Mouse (Mus musculus): ENCODE data around the gene Ppp1r37. TPM values are rescaled to one million over a fixed set of nuclear protein-coding genes. Genes with fewer than 3 reads are reported as not detected.

The Ppp1r37 gene
- polyA plus RNA-seq, 1 experiment from 2014 or later = 5.8 TPM

GRCm38 (mm10) chr7:19540771-19541566 lies 21.9 kb downstream of the Ppp1r37 start:
- H3K27ac ChIP-seq (ENCODE audit: low read depth, low read length) = no peak overlapping the region
- no peak for DNase-seq (ENCODE audit: low spot score)
- H3K27me3 ChIP-seq (ENCODE audit: control insufficient read depth, insufficient read depth, low read length) = no peaks in the 10 kb centered on the region
- WGBS = 95% methylated on average over 2 of the region's 2 CpGs
- H3K36me3 ChIP-seq (ENCODE audit: control insufficient read depth, insufficient read depth, low read length) = no peaks in the 10 kb centered on the region
- no peak for ATAC-seq (ENCODE audit: low FRiP score)
- H3K9ac ChIP-seq (ENCODE audit: low read depth, low read length) = no peak overlapping the region
- no peak overlapping the region for H3K4me2 ChIP-seq (replicated peaks; ENCODE audit: low read depth, low read length)
- H3K4me1 ChIP-seq (replicated peaks; ENCODE audit: control insufficient read depth, insufficient read depth, low read length) = peaks cover 4% of the 10 kb centered on the region; the same call in 1 of the 2 replicates
- no peak overlapping the region for H3K4me3 ChIP-seq (ENCODE audit: low read depth, low read length)
- H3K9me3 ChIP-seq (ENCODE audit: control insufficient read depth, low read length) = no peaks in the 10 kb centered on the region

GRCm38 (mm10) chr7:19534676-19535075 lies 28.2 kb downstream of the Ppp1r37 start:
- ATAC-seq (ENCODE audit: low FRiP score) (no peak), DNase-seq (ENCODE audit: low spot score) (no peak)
- Histone ChIP-seq H3K27ac (ENCODE audit: low read depth, low read length) (no peak overlapping the region), H3K4me3 (ENCODE audit: low read depth, low read length) (no peak overlapping the region), H3K9me3 (ENCODE audit: control insufficient read depth, low read length) (no peaks in the 10 kb centered on the region), H3K4me1 (replicated peaks; ENCODE audit: control insufficient read depth, insufficient read depth, low read length) (no peaks in the 10 kb centered on the region), H3K36me3 (ENCODE audit: control insufficient read depth, insufficient read depth, low read length) (peaks cover 9% of the 10 kb centered on the region; the same call in 1 of the 2 replicates), H3K4me2 (replicated peaks; ENCODE audit: low read depth, low read length) (no peak overlapping the region), H3K9ac (ENCODE audit: low read depth, low read length) (no peak overlapping the region), H3K27me3 (ENCODE audit: control insufficient read depth, insufficient read depth, low read length) (no peaks in the 10 kb centered on the region)
- WGBS = 93% methylated on average over 10 of the region's 10 CpGs

GRCm38 (mm10) chr7:19532240-19532639 lies 30.6 kb downstream of the Ppp1r37 start:
- Histone ChIP-seq H3K27ac (ENCODE audit: low read depth, low read length) (no peak overlapping the region), H3K4me3 (ENCODE audit: low read depth, low read length) (no peak overlapping the region), H3K9ac (ENCODE audit: low read depth, low read length) (no peak overlapping the region), H3K9me3 (ENCODE audit: control insufficient read depth, low read length) (no peaks in the 10 kb centered on the region), H3K4me2 (replicated peaks; ENCODE audit: low read depth, low read length) (no peak overlapping the region), H3K4me1 (replicated peaks; ENCODE audit: control insufficient read depth, insufficient read depth, low read length) (no peaks in the 10 kb centered on the region), H3K36me3 (ENCODE audit: control insufficient read depth, insufficient read depth, low read length) (peaks cover 11% of the 10 kb centered on the region; the same call in 1 of the 2 replicates), H3K27me3 (ENCODE audit: control insufficient read depth, insufficient read depth, low read length) (no peaks in the 10 kb centered on the region)
- DNase-seq (ENCODE audit: low spot score) (no peak), ATAC-seq (ENCODE audit: low FRiP score) (no peak)
- 95% methylated on average over 14 of the region's 14 CpGs for WGBS

GRCm38 (mm10) chr7:19531077-19531476 lies 31.8 kb downstream of the Ppp1r37 start:
- WGBS = 75% methylated on average over 10 of the region's 10 CpGs
- H3K9me3 ChIP-seq (ENCODE audit: control insufficient read depth, low read length) = no peaks in the 10 kb centered on the region
- no peak overlapping the region for H3K9ac ChIP-seq (ENCODE audit: low read depth, low read length)
- no peaks in the 10 kb centered on the region for H3K4me1 ChIP-seq (replicated peaks; ENCODE audit: control insufficient read depth, insufficient read depth, low read length)
- H3K27ac ChIP-seq (ENCODE audit: low read depth, low read length) = no peak overlapping the region
- no peak for DNase-seq (ENCODE audit: low spot score)
- H3K4me3 ChIP-seq (ENCODE audit: low read depth, low read length) = no peak overlapping the region
- H3K36me3 ChIP-seq (ENCODE audit: control insufficient read depth, insufficient read depth, low read length) = peaks cover 11% of the 10 kb centered on the region; the same call in 1 of the 2 replicates
- no peaks in the 10 kb centered on the region for H3K27me3 ChIP-seq (ENCODE audit: control insufficient read depth, insufficient read depth, low read length)
- no peak overlapping the region for H3K4me2 ChIP-seq (replicated peaks; ENCODE audit: low read depth, low read length)
- no peak for ATAC-seq (ENCODE audit: low FRiP score)

- ATAC-seq (ENCODE audit: low FRiP score) (no peak), DNase-seq (ENCODE audit: low spot score) (no peak)
- Histone ChIP-seq H3K9me3 (ENCODE audit: control insufficient read depth, low read length) (no peaks in the 10 kb centered on the region), H3K4me2 (replicated peaks; ENCODE audit: low read depth, low read length) (no peak overlapping the region), H3K9ac (ENCODE audit: low read depth, low read length) (no peak overlapping the region), H3K36me3 (ENCODE audit: control insufficient read depth, insufficient read depth, low read length) (0 out of 2 replicates have a peak, but pooled peaks cover 2% of the 10 kb centered on the region), H3K4me1 (replicated peaks; ENCODE audit: control insufficient read depth, insufficient read depth, low read length) (peaks cover 6% of the 10 kb centered on the region), H3K27me3 (ENCODE audit: control insufficient read depth, insufficient read depth, low read length) (peaks cover 52% of the 10 kb centered on the region), H3K27ac (ENCODE audit: low read depth, low read length) (no peak overlapping the region), H3K4me3 (ENCODE audit: low read depth, low read length) (no peak overlapping the region)
- 71% methylated on average over 2 of the region's 2 CpGs for WGBS
Measured at GRCm38 (mm10) chr7:19525105-19525481, 37.8 kb downstream of the Ppp1r37 start.

GRCm38 (mm10) chr7:19524420-19525104 lies 38.3 kb downstream of the Ppp1r37 start:
- WGBS = 17% methylated on average over 24 of the region's 24 CpGs
- Histone ChIP-seq H3K9ac (ENCODE audit: low read depth, low read length) (peak overlapping the region; percentile 42; the same call in 1 of the 2 replicates), H3K4me2 (replicated peaks; ENCODE audit: low read depth, low read length) (peak overlapping the region; percentile 66), H3K36me3 (ENCODE audit: control insufficient read depth, insufficient read depth, low read length) (0 out of 2 replicates have a peak, but pooled peaks cover 2% of the 10 kb centered on the region), H3K27me3 (ENCODE audit: control insufficient read depth, insufficient read depth, low read length) (peaks cover 57% of the 10 kb centered on the region), H3K4me1 (replicated peaks; ENCODE audit: control insufficient read depth, insufficient read depth, low read length) (peaks cover 9% of the 10 kb centered on the region), H3K4me3 (ENCODE audit: low read depth, low read length) (peak overlapping the region; percentile 31), H3K9me3 (ENCODE audit: control insufficient read depth, low read length) (no peaks in the 10 kb centered on the region), H3K27ac (ENCODE audit: low read depth, low read length) (no peak overlapping the region)
- DNase-seq (ENCODE audit: low spot score) (no peak), ATAC-seq (ENCODE audit: low FRiP score) (peak; percentile 49; the same call in 1 of the 2 replicates)

- H3K9ac ChIP-seq (ENCODE audit: low read depth, low read length) = peak overlapping the region; percentile 42; the same call in 1 of the 2 replicates
- peak overlapping the region; percentile 66 for H3K4me2 ChIP-seq (replicated peaks; ENCODE audit: low read depth, low read length)
- peak; percentile 77 for DNase-seq (ENCODE audit: low spot score)
- peaks cover 64% of the 10 kb centered on the region for H3K27me3 ChIP-seq (ENCODE audit: control insufficient read depth, insufficient read depth, low read length)
- peaks cover 9% of the 10 kb centered on the region for H3K4me1 ChIP-seq (replicated peaks; ENCODE audit: control insufficient read depth, insufficient read depth, low read length)
- H3K36me3 ChIP-seq (ENCODE audit: control insufficient read depth, insufficient read depth, low read length) = no peaks in the 10 kb centered on the region
- 2% methylated on average over 63 of the region's 64 CpGs for WGBS
- no peak overlapping the region for H3K27ac ChIP-seq (ENCODE audit: low read depth, low read length)
- H3K9me3 ChIP-seq (ENCODE audit: control insufficient read depth, low read length) = no peaks in the 10 kb centered on the region
- H3K4me3 ChIP-seq (ENCODE audit: low read depth, low read length) = peak overlapping the region; percentile 31
- ATAC-seq (ENCODE audit: low FRiP score) = peak; percentile 67
Measured at GRCm38 (mm10) chr7:19523757-19524419, 39.0 kb downstream of the Ppp1r37 start.

- Histone ChIP-seq H3K36me3 (ENCODE audit: control insufficient read depth, insufficient read depth, low read length) (no peaks in the 10 kb centered on the region), H3K27ac (ENCODE audit: low read depth, low read length) (no peak overlapping the region), H3K4me1 (replicated peaks; ENCODE audit: control insufficient read depth, insufficient read depth, low read length) (peaks cover 9% of the 10 kb centered on the region), H3K9ac (ENCODE audit: low read depth, low read length) (no peak overlapping the region), H3K4me3 (ENCODE audit: low read depth, low read length) (peak overlapping the region; percentile 31), H3K4me2 (replicated peaks; ENCODE audit: low read depth, low read length) (peak overlapping the region; percentile 66), H3K27me3 (ENCODE audit: control insufficient read depth, insufficient read depth, low read length) (peaks cover 68% of the 10 kb centered on the region), H3K9me3 (ENCODE audit: control insufficient read depth, low read length) (no peaks in the 10 kb centered on the region)
- ATAC-seq (ENCODE audit: low FRiP score) (peak; percentile 3; the same call in 1 of the 2 replicates), DNase-seq (ENCODE audit: low spot score) (peak; percentile 33)
- 16% methylated on average over 72 of the region's 72 CpGs for WGBS
Measured at GRCm38 (mm10) chr7:19523017-19523756, 39.7 kb downstream of the Ppp1r37 start.
